Mouse (Mus musculus): ENCODE results near the gene Kcnj15.

DNA sequence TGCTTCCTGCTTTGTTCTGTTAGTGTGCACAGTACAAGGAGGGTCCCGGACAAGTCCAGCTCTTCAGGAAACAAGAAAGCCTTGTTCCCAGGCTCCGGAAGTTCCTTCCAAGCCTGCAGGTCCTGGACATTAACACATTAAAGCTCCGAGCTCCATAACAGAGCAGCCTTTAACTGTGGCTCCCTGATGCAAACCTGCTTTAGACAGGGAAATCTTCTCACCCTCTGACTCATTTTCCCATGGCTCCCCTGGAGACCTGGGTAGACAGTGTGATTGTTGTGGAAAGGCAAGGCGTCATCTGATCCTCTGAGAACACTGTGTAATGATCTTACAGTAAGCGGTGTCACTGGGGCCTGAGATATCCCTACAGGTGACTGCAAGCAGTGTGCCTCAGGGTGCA is 7.0 kb downstream of the Kcnj15 start:
- no peak for TF ChIP-seq CTCF (IDR thresholded peaks at IDR 0.05; ENCODE audit: extremely low read depth, insufficient read depth, low read length)
- TF ChIP-seq POLR2A (IDR thresholded peaks at IDR 0.05; ENCODE audit: extremely low read depth, insufficient read depth, low read length): no peak
